Mouse (Mus musculus) stomach, embryonic 16.5 days (tissue): ENCODE data around the gene Ltbp1. TPM values are rescaled to one million over a fixed set of nuclear protein-coding genes. Genes with fewer than 3 reads are reported as not detected.

ENCODE experiments used
- ATAC-seq: fragments of 200-750 bp; cut with Nextera tagmentation; 2 replicates; pipeline ENCODE4 v1.8.0; 2017; ENCODE audit warnings: moderate number of reproducible peaks, moderate TSS enrichment; ENCODE audit not compliant: insufficient read depth, low FRiP score
- H3K27ac ChIP-seq: fragments of 300-500 bp; sonication (generic); 2 replicates; pipeline ENCODE4 v1.5.1; 2014; ENCODE audit warnings: low read length
- H3K27me3 ChIP-seq: fragments of 300-500 bp; sonication (generic); 2 replicates; pipeline ENCODE4 v1.6.1; 2014; ENCODE audit warnings: low read length, control low read depth, mixed read lengths; ENCODE audit not compliant: control insufficient read depth, insufficient read depth
- H3K36me3 ChIP-seq: fragments of 300-500 bp; sonication (generic); 2 replicates; pipeline ENCODE4 v1.6.1; 2014; ENCODE audit warnings: low read length; ENCODE audit not compliant: control insufficient read depth, insufficient read depth
- H3K4me1 ChIP-seq: fragments of 300-500 bp; sonication (generic); 2 replicates; pipeline ENCODE4 v1.6.1; 2014; ENCODE audit warnings: low read length, control low read depth, mixed read lengths; ENCODE audit not compliant: control insufficient read depth, insufficient read depth
- H3K4me2 ChIP-seq: fragments of 300-500 bp; sonication (generic); 2 replicates; pipeline ENCODE4 v1.6.1; 2014; ENCODE audit warnings: low read depth, low read length, mixed read lengths
- H3K4me3 ChIP-seq: fragments of 300-500 bp; sonication (generic); replicated peaks from 2 replicates; pipeline ENCODE4 v1.5.1; 2014; ENCODE audit warnings: mild to moderate bottlenecking, low read length
- H3K9ac ChIP-seq: fragments of 300-500 bp; sonication (generic); 2 replicates; pipeline ENCODE4 v1.6.1; 2014; ENCODE audit warnings: low read length
- H3K9me3 ChIP-seq: fragments of 300-500 bp; sonication (generic); replicated peaks from 2 replicates; pipeline ENCODE4 v1.6.1; 2016; ENCODE audit warnings: low read length, control low read depth; ENCODE audit not compliant: control insufficient read depth
- WGBS: fragments of 180-500 bp; shearing (Covaris S2); extraction: QIAGEN DNeasy Blood & Tissue Kit; methylation state at CpG from one replicate; pipeline ENCODE4 v1.1.7; 2014; 5-methylcytosine and 5-hydroxymethylcytosine counted together
- polyA plus RNA-seq: library from polyadenylated mRNA; unstranded; fragments of >200 nt; fragmentation: Nextera tagmentation; extraction: Ambion mirVana; gene quantifications from 2 replicates; pipeline ENCODE4 v1.2.1, GENCODE M21; 2015

Gene Ltbp1
- polyA plus RNA-seq, 1 experiment from 2014 or later, result 30.1 TPM

GRCm38 (mm10) chr17:75268506-75268905, 263.1 kb downstream of the Ltbp1 start:
- no peaks in the 10 kb centered on the region for H3K27me3 ChIP-seq
- peaks cover 8% of the 10 kb centered on the region; the same call in 1 of the 2 replicates for H3K36me3 ChIP-seq
- no peak overlapping the region for H3K4me2 ChIP-seq
- H3K9ac ChIP-seq, result no peak overlapping the region
- WGBS, result 69% methylated on average over 4 of the region's 4 CpGs
- no peaks in the 10 kb centered on the region for H3K4me1 ChIP-seq
- no peak overlapping the region for H3K4me3 ChIP-seq
- H3K9me3 ChIP-seq, result no peaks in the 10 kb centered on the region
- H3K27ac ChIP-seq, result no peak overlapping the region
- ATAC-seq, result no peak

- H3K27ac ChIP-seq, result no peak overlapping the region
- H3K9me3 ChIP-seq, result no peaks in the 10 kb centered on the region
- H3K9ac ChIP-seq, result no peak overlapping the region
- no peak overlapping the region for H3K4me2 ChIP-seq
- ATAC-seq, result no peak
- H3K4me1 ChIP-seq, result no peaks in the 10 kb centered on the region
- H3K4me3 ChIP-seq, result no peak overlapping the region
- 88% methylated on average over 3 of the region's 3 CpGs for WGBS
- H3K36me3 ChIP-seq, result no peaks in the 10 kb centered on the region
- H3K27me3 ChIP-seq, result no peaks in the 10 kb centered on the region
Measured at GRCm38 (mm10) chr17:75272446-75272845, 267.1 kb downstream of the Ltbp1 start.

- no peaks in the 10 kb centered on the region for H3K36me3 ChIP-seq
- H3K4me1 ChIP-seq, result no peaks in the 10 kb centered on the region
- no peak for ATAC-seq
- no peak overlapping the region for H3K9ac ChIP-seq
- H3K4me2 ChIP-seq, result no peak overlapping the region
- no peaks in the 10 kb centered on the region for H3K27me3 ChIP-seq
- no peak overlapping the region for H3K4me3 ChIP-seq
- H3K9me3 ChIP-seq, result no peaks in the 10 kb centered on the region
- H3K27ac ChIP-seq, result no peak overlapping the region
- 69% methylated on average over 1 of the region's 1 CpGs for WGBS
Measured at GRCm38 (mm10) chr17:75273272-75273671, 267.9 kb downstream of the Ltbp1 start.

GRCm38 (mm10) chr17:75275302-75275701, 269.9 kb downstream of the Ltbp1 start:
- H3K27me3 ChIP-seq, result no peaks in the 10 kb centered on the region
- ATAC-seq, result no peak
- H3K4me3 ChIP-seq, result no peak overlapping the region
- no peak overlapping the region for H3K4me2 ChIP-seq
- no peaks in the 10 kb centered on the region for H3K4me1 ChIP-seq
- WGBS, result 53% methylated on average over 6 of the region's 6 CpGs
- no peak overlapping the region for H3K9ac ChIP-seq
- H3K27ac ChIP-seq, result no peak overlapping the region
- no peaks in the 10 kb centered on the region for H3K36me3 ChIP-seq
- H3K9me3 ChIP-seq, result no peaks in the 10 kb centered on the region

GRCm38 (mm10) chr17:75278106-75278505, 272.7 kb downstream of the Ltbp1 start:
- 85% methylated on average over 1 of the region's 1 CpGs for WGBS
- H3K27ac ChIP-seq, result no peak overlapping the region
- H3K4me3 ChIP-seq, result no peak overlapping the region
- no peak overlapping the region for H3K4me2 ChIP-seq
- H3K9me3 ChIP-seq, result no peaks in the 10 kb centered on the region
- no peaks in the 10 kb centered on the region for H3K36me3 ChIP-seq
- no peak for ATAC-seq
- H3K9ac ChIP-seq, result no peak overlapping the region
- no peaks in the 10 kb centered on the region for H3K4me1 ChIP-seq
- no peaks in the 10 kb centered on the region for H3K27me3 ChIP-seq

GRCm38 (mm10) chr17:75278561-75278960, 273.2 kb downstream of the Ltbp1 start:
- WGBS, result 84% methylated on average over 6 of the region's 6 CpGs
- Histone ChIP-seq H3K4me2 (no peak overlapping the region), H3K9ac (no peak overlapping the region), H3K4me1 (no peaks in the 10 kb centered on the region), H3K27me3 (no peaks in the 10 kb centered on the region), H3K9me3 (no peaks in the 10 kb centered on the region), H3K36me3 (no peaks in the 10 kb centered on the region), H3K4me3 (no peak overlapping the region), H3K27ac (no peak overlapping the region)
- no peak for ATAC-seq

DNA sequence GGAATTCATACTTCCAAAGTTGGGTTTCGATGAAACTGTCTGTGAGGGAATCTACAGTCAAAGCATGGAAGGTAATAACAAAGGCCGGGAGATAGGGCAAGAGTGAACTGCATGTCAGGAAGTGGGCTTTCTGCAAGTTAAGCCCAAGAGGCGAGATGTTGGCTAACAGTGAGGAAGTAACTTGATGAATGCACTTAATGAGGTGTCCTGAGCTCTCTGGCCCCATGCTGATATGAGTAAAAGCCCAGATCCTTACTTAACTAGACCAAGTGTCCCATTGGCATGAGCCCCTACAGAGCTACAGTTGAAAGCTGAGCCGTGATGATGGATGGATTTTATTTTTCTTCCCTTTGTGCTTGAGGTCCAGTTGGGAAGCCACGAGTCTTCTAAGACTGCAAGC, 276.0 kb downstream of the Ltbp1 start:
- Histone ChIP-seq H3K27ac (no peak overlapping the region), H3K27me3 (no peaks in the 10 kb centered on the region), H3K4me1 (no peaks in the 10 kb centered on the region), H3K4me3 (no peak overlapping the region), H3K36me3 (no peaks in the 10 kb centered on the region), H3K9me3 (no peaks in the 10 kb centered on the region), H3K4me2 (no peak overlapping the region), H3K9ac (no peak overlapping the region)
- 68% methylated on average over 5 of the region's 5 CpGs for WGBS
- ATAC-seq, result no peak

- no peaks in the 10 kb centered on the region for H3K9me3 ChIP-seq
- H3K9ac ChIP-seq, result no peak overlapping the region
- H3K4me1 ChIP-seq, result no peaks in the 10 kb centered on the region
- 0 out of 2 replicates have a peak, but pooled peaks have one; percentile 29 for ATAC-seq
- H3K27me3 ChIP-seq, result no peaks in the 10 kb centered on the region
- H3K36me3 ChIP-seq, result no peaks in the 10 kb centered on the region
- H3K4me2 ChIP-seq, result no peak overlapping the region
- H3K4me3 ChIP-seq, result no peak overlapping the region
- H3K27ac ChIP-seq, result peak overlapping the region; percentile 1; the same call in 1 of the 2 replicates
- WGBS, result 39% methylated on average over 9 of the region's 9 CpGs
Measured at GRCm38 (mm10) chr17:75284876-75285708, 279.7 kb downstream of the Ltbp1 start.

- Histone ChIP-seq H3K9ac (no peak overlapping the region), H3K27ac (no peak overlapping the region), H3K4me2 (no peak overlapping the region), H3K4me3 (no peak overlapping the region), H3K36me3 (no peaks in the 10 kb centered on the region), H3K4me1 (no peaks in the 10 kb centered on the region), H3K27me3 (no peaks in the 10 kb centered on the region), H3K9me3 (no peaks in the 10 kb centered on the region)
- WGBS, result 71% methylated on average over 3 of the region's 3 CpGs
- ATAC-seq, result no peak
Measured at GRCm38 (mm10) chr17:75292986-75293385, 287.6 kb downstream of the Ltbp1 start.
